Comparison of ENCODE assay signal across 27 mouse cellular contexts in the genomic region with DNA sequence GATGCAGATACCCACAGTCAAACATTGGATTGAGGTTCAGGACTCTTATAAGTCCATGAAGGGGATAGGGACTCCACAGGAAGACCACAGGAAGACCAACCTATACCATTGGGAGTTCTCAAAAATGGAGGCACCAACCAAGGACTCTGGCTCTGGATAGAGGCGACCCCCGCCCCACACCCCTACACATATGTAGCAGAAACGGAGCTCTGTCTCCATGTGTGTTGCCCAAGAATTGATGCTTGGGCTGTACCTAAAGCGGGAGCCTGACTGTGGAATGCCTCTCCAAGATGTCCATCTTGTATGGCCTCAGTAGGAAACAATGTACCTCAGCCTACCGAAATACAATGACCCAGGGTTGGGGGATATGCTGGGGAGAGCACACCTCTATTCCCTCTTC.
"Had no signal": no experiment of that assay in that cellular context is flagged by ENCODE, and none has a peak within 500 bp of the region (broad histone marks: within the 10 kb centered on the region; RNA-seq: fewer than 3 reads in every experiment).

No protein-coding gene starts in this region.

- H3K27ac ChIP-seq: embryonic facial prominence, embryonic 13.5 days; embryonic facial prominence, embryonic 15.5 days; forebrain, embryonic 10.5 days; forebrain, embryonic 12.5 days; forebrain, embryonic 13.5 days; forebrain, embryonic 15.5 days; gastrocnemius, adult 2 months; heart, adult 2 months; heart, embryonic 10.5 days had no signal

- H3K27me3 ChIP-seq: embryonic facial prominence, embryonic 13.5 days; embryonic facial prominence, embryonic 15.5 days; forebrain, embryonic 12.5 days; forebrain, embryonic 13.5 days; forebrain, embryonic 15.5 days had no signal

- DNase-seq: cerebellum, adult 2 months; cerebellum, adult 8-10 months; cerebellum, adult 9-10 months; cerebellum, adult 9-11 months; cerebellum, postnatal 10 days; cerebellum, postnatal 14 days; cerebellum, postnatal 25 days; cerebellum, postnatal 36 days; embryo, embryonic 11 days; forebrain, postnatal 0 days; gastrocnemius, adult 2 months; gastrocnemius, postnatal 10 days; gastrocnemius, postnatal 14 days; gastrocnemius, postnatal 25 days; gastrocnemius, postnatal 36 days; heart, adult 18-20 months; heart, adult 2 months had no signal

- H3K9ac ChIP-seq: embryonic facial prominence, embryonic 13.5 days; embryonic facial prominence, embryonic 15.5 days; forebrain, embryonic 12.5 days; forebrain, embryonic 13.5 days; forebrain, embryonic 15.5 days; forebrain, postnatal 0 days had no signal

- H3K4me3 ChIP-seq: embryonic facial prominence, embryonic 13.5 days; embryonic facial prominence, embryonic 15.5 days; erythroblast, embryonic 14.5 days; forebrain, embryonic 10.5 days; forebrain, embryonic 12.5 days; forebrain, embryonic 13.5 days; forebrain, embryonic 15.5 days; gastrocnemius, adult 2 months; heart, adult 2 months; heart, embryonic 10.5 days had no signal

- ATAC-seq: forebrain, embryonic 13.5 days; forebrain, embryonic 14.5 days; forebrain, embryonic 15.5 days; forebrain, embryonic 16.5 days; forebrain, postnatal 0 days had no signal

- H3K36me3 ChIP-seq: embryonic facial prominence, embryonic 13.5 days; embryonic facial prominence, embryonic 15.5 days; forebrain, embryonic 10.5 days; forebrain, embryonic 12.5 days; forebrain, embryonic 15.5 days; heart, embryonic 10.5 days had no signal

- H3K9me3 ChIP-seq: embryonic facial prominence, embryonic 13.5 days; embryonic facial prominence, embryonic 15.5 days; forebrain, embryonic 10.5 days; forebrain, embryonic 12.5 days; forebrain, embryonic 13.5 days; forebrain, embryonic 15.5 days; heart, embryonic 10.5 days had no signal

- H3K4me1 ChIP-seq: embryonic facial prominence, embryonic 13.5 days; embryonic facial prominence, embryonic 15.5 days; forebrain, embryonic 10.5 days; forebrain, embryonic 12.5 days; forebrain, embryonic 13.5 days; forebrain, embryonic 15.5 days; heart, embryonic 10.5 days had no signal

- H3K4me2 ChIP-seq: embryonic facial prominence, embryonic 13.5 days; embryonic facial prominence, embryonic 15.5 days; forebrain, embryonic 12.5 days; forebrain, embryonic 13.5 days; forebrain, embryonic 15.5 days had no signal
